ENCODE assay signal across 10 mouse cellular contexts in the genomic region with DNA sequence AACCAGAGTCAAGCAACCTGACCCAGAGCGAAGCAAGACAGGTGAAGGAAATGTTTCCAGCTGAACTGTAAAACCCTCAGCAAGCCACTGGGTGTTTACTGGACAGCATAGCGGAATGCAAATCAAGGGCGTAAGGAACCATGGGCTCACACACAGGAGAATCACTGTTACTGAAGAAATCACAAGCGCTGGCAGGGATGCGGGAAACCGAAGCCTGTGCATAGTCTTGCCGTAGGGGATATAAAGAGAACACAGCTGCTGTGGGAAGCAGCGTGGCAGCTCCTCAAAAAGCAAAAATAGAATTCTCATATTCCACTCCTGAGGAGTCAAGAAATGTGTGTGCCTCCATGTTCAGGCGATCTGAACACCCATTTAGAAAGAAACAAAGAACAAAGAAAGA. TPM values are rescaled to one million over a fixed set of nuclear protein-coding genes. Genes with fewer than 3 reads are reported as not detected.
DNase-seq lines count a peak whose midpoint lies in the region; ATAC-seq lines count a peak whose summit lies in the region.
"Had no signal": no experiment of that assay in that cellular context is flagged by ENCODE, and none has a peak within 500 bp of the region (broad histone marks: within the 10 kb centered on the region; RNA-seq: fewer than 3 reads in every experiment).

No protein-coding gene starts in this region.

- no peaks in the 10 kb centered on the region for H3K9me3 ChIP-seq in hindbrain, embryonic 11.5 days (ENCODE audit: control insufficient read depth, low read length)
- no peaks in the 10 kb centered on the region for H3K9me3 ChIP-seq in limb, embryonic 12.5 days
- H3K9me3 ChIP-seq in liver, embryonic 12.5 days (replicated peaks), result no peaks in the 10 kb centered on the region

- H3K9ac ChIP-seq in hindbrain, embryonic 11.5 days (ENCODE audit: low read depth, low read length), result no peak overlapping the region
- H3K9ac ChIP-seq in limb, embryonic 12.5 days (replicated peaks), result no peak overlapping the region
- H3K9ac ChIP-seq in liver, embryonic 12.5 days, result no peak overlapping the region

- H3K36me3 ChIP-seq in hindbrain, embryonic 11.5 days (ENCODE audit: control insufficient read depth, insufficient read depth, low read length), result no peaks in the 10 kb centered on the region
- no peaks in the 10 kb centered on the region for H3K36me3 ChIP-seq in limb, embryonic 12.5 days
- H3K36me3 ChIP-seq in liver, embryonic 12.5 days, result no peaks in the 10 kb centered on the region

- no peaks in the 10 kb centered on the region for H3K27me3 ChIP-seq in hindbrain, embryonic 11.5 days (ENCODE audit: control insufficient read depth, insufficient read depth, low read length)
- H3K27me3 ChIP-seq in limb, embryonic 12.5 days, result no peaks in the 10 kb centered on the region
- H3K27me3 ChIP-seq in liver, embryonic 12.5 days (replicated peaks), result no peaks in the 10 kb centered on the region

- H3K27ac ChIP-seq in hindbrain, embryonic 11.5 days (ENCODE audit: low read depth, low read length), result no peak overlapping the region
- H3K27ac ChIP-seq in limb, embryonic 12.5 days, result peak overlapping the region; percentile 64
- no peak overlapping the region for H3K27ac ChIP-seq in liver, embryonic 12.5 days
- H3K27ac ChIP-seq: macrophage had no signal

- H3K4me3 ChIP-seq in hindbrain, embryonic 11.5 days (ENCODE audit: low read depth, low read length), result no peak overlapping the region
- H3K4me3 ChIP-seq in limb, embryonic 12.5 days (replicated peaks), result no peak overlapping the region
- no peak overlapping the region for H3K4me3 ChIP-seq in liver, embryonic 12.5 days

- H3K4me2 ChIP-seq in hindbrain, embryonic 11.5 days (replicated peaks; ENCODE audit: low read depth, low read length), result no peak overlapping the region
- no peak overlapping the region for H3K4me2 ChIP-seq in limb, embryonic 12.5 days
- no peak overlapping the region for H3K4me2 ChIP-seq in liver, embryonic 12.5 days

- H3K4me1 ChIP-seq in hindbrain, embryonic 11.5 days (replicated peaks; ENCODE audit: control insufficient read depth, insufficient read depth, low read length), result no peaks in the 10 kb centered on the region
- 0 out of 2 replicates have a peak, but pooled peaks cover 6% of the 10 kb centered on the region for H3K4me1 ChIP-seq in limb, embryonic 12.5 days (replicated peaks)
- no peaks in the 10 kb centered on the region for H3K4me1 ChIP-seq in liver, embryonic 12.5 days

- 58% methylated on average over 9 of the region's 9 CpGs for WGBS in hindbrain, embryonic 11.5 days
- 66% methylated on average over 9 of the region's 9 CpGs for WGBS in limb, embryonic 12.5 days
- WGBS in liver, embryonic 12.5 days (ENCODE audit: insufficient replicate concordance), result 80% methylated on average over 9 of the region's 9 CpGs

- peak; percentile 26 for DNase-seq in left cerebral cortex, adult 11 months (ENCODE audit: low spot score)
- no peak for DNase-seq in left cerebral cortex, postnatal 4 days
- DNase-seq in hindbrain, embryonic 11.5 days (ENCODE audit: low spot score), result peak; percentile 21
- peak; percentile 67 for DNase-seq in skeletal muscle tissue, adult 2 months (ENCODE audit: low read depth, low spot score)
- no peak for DNase-seq in thymus, postnatal 4 days
- DNase-seq in heart, adult 9 months (ENCODE audit: low spot score in 2 of 2), result no peak

- intact Hi-C loops in left cerebral cortex, postnatal 4 days (cut with DNase I), result no loop called here

- no peak for ATAC-seq in hindbrain, embryonic 11.5 days (ENCODE audit: low FRiP score)
- no peak for ATAC-seq in limb, embryonic 12.5 days (ENCODE audit: insufficient number of reproducible peaks, insufficient read depth, low FRiP score, low TSS enrichment, low read depth)
- no peak for ATAC-seq in liver, embryonic 12.5 days

RNA-seq across cellular contexts. Expression of a gene that starts 9.3 kb away (rescaled TPM):
- total RNA-seq in left cerebral cortex, postnatal 4 days (2021), result under 1 TPM in 1 of 2 experiments, not detected in 1; 0.22 TPM
- not detected in 2 replicates for polyA plus RNA-seq in hindbrain, embryonic 11.5 days (2014; fragmentation: Nextera tagmentation; extraction: Ambion mirVana)
- not detected in 2 replicates for polyA plus RNA-seq in limb, embryonic 12.5 days (2016; fragmentation: Nextera tagmentation; extraction: Ambion mirVana)
- polyA plus RNA-seq in liver, embryonic 12.5 days (2016; fragmentation: Nextera tagmentation; extraction: Ambion mirVana), result 0.05 TPM in 1 of 2 replicates, not detected in the other
- total RNA-seq: hematopoietic stem cell, adult 5-6 weeks had no signal
- polyA plus RNA-seq: macrophage had no signal

RNA-seq across cellular contexts. Expression of a gene that starts 37.2 kb away (rescaled TPM):
- total RNA-seq in left cerebral cortex, postnatal 4 days (2021), result not detected
- polyA plus RNA-seq in hindbrain, embryonic 11.5 days (2014; fragmentation: Nextera tagmentation; extraction: Ambion mirVana), result not detected in 2 replicates
- not detected in 2 replicates for polyA plus RNA-seq in limb, embryonic 12.5 days (2016; fragmentation: Nextera tagmentation; extraction: Ambion mirVana)
- not detected in 2 replicates for polyA plus RNA-seq in liver, embryonic 12.5 days (2016; fragmentation: Nextera tagmentation; extraction: Ambion mirVana)
- total RNA-seq: hematopoietic stem cell, adult 5-6 weeks had no signal
- polyA plus RNA-seq: macrophage had no signal

RNA-seq across cellular contexts. Expression of a gene that starts 55.9 kb away (rescaled TPM):
- total RNA-seq in left cerebral cortex, postnatal 4 days (2021), result 10 to 100 TPM; 68.5 to 68.7 TPM
- polyA plus RNA-seq in hindbrain, embryonic 11.5 days (2014; fragmentation: Nextera tagmentation; extraction: Ambion mirVana), result 64.3 and 71.5 TPM in 2 replicates
- 83.9 and 92.1 TPM in 2 replicates for polyA plus RNA-seq in limb, embryonic 12.5 days (2016; fragmentation: Nextera tagmentation; extraction: Ambion mirVana)
- polyA plus RNA-seq in liver, embryonic 12.5 days (2016; fragmentation: Nextera tagmentation; extraction: Ambion mirVana), result 60.5 and 65.5 TPM in 2 replicates

Comparison
In these comparisons a context has a peak if more than half of its experiments do, and no peak if none do; other contexts are left out.
1. DNase-seq: peak in left cerebral cortex, adult 11 months (single experiment), hindbrain, embryonic 11.5 days (single experiment) and skeletal muscle tissue, adult 2 months (single experiment); none in left cerebral cortex, postnatal 4 days (single experiment), thymus, postnatal 4 days (single experiment) and heart, adult 9 months (0 of 2).